Mouse (Mus musculus) T-helper 17 cell (primary cell): ENCODE data around the gene Fbxl21.

Experiments used
- in situ Hi-C, 2 experiments: fragments of 300-600 bp; cut with MboI, MseI; formaldehyde crosslinking; loops; 1 replicate in 1 of 2; 2 replicates in 1 of 2; pipeline ENCODE4 v1.15.1; 2025; ENCODE audit warnings: high pct_unique_total_duplicates in 2 of 2

Gene Fbxl21

GRCm38 (mm10) chr13:56522081-56522820 is at the start of gene Fbxl21:
Gene Fbxl21, plus strand, starts transcription at chr13:56522472.
- in situ Hi-C loops, result no loop called here

DNA sequence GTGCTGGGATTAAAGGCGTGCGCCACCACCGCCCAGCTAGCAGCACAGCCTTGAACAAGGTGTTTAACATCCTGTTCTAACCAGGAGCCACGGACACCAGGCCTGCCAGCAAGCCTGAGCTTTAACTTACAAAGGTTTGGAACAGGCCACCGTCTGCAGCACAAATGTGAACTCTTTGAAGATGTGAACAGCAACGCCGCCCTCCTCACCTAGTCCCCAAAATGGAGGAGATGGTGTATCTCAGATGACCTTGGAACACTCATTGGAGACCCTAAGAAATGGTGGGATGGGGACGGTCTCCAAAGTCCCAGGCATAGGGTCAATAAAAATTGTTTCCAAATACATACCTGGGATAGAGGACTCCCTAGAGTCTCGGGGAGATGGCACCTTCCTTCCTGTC is 49.6 kb upstream of the Fbxl21 start:
- in situ Hi-C loops, result loop anchor here (5.0 to 25.0 kb wide), 4 partner anchors 95 to 790 kb away; no protein-coding TSS in a partner anchor

GRCm38 (mm10) chr13:56475363-56475762 is 46.9 kb upstream of the Fbxl21 start:
- in situ Hi-C loops, result loop anchor here in 1 of 2 experiments (5.0 kb wide), 2 partner anchors 77 to 1637 kb away; partner anchors contain the start of gene Klhl3

DNA sequence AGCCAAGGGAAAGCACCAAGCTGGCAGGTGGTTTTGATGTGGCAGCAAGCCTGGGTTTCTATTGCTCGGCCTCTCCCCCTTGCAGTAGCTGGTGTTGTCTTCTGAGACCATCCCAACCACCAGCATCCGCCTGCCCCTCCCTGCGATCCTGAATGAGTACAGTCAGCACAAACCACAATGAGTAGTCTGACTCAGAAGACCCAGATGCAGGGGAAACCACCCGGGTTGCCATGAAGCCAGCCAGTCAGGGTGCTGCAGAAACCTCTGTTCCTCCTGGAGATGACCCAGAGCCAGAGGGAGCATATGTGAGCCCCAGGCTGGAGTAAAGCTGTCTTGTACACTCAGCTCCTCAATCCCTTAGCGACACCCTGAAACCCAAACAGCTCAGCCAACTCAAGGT is 45.5 kb upstream of the Fbxl21 start:
- in situ Hi-C loops, result loop anchor here in 1 of 2 experiments (5.0 kb wide), 2 partner anchors 76 to 1636 kb away; partner anchors contain the start of gene Klhl3

DNA sequence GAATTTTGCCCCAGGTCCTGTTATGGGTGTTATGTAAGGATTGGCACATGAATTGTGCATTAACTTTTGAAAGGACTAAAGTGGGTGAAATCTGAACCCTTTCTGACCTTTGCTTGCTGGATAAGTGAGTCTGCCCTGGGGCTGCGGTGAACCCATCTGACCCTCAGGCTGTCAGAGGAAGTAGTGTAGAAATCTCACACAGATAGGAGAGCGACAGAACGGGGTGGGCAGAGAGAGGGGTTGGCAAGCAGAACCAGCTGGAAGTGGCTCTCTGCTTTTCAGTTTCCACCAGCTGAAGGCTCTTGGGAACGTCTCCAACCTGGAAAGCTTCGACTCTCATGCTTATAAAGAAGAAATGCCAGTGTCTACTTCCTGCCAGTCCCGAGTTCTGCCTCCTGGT is 45.0 kb upstream of the Fbxl21 start:
- in situ Hi-C loops, result loop anchor here in 1 of 2 experiments (5.0 kb wide), 2 partner anchors 75 to 1635 kb away; partner anchors contain the start of gene Klhl3

DNA sequence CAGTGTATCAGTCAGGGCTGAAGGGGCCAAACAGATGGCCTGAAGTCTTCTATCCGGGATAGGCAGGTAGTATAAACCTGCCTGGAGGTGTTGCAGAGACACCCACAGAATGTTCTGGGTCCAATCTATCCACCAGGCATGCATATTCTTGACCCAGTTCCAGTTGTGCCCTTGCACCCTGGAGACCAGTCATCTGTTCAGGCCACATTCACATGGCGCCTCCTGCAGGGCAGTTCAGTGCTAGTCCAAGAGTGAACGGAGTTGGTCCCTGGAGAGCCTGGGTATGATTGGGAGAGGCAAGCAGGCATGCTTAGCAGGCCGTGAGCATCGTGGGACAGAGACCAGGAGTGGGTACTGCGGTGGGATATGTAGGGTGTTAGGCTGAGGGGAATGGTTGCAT is 44.2 kb upstream of the Fbxl21 start:
- in situ Hi-C loops, result loop anchor here in 1 of 2 experiments (5.0 kb wide), 2 partner anchors 74 to 1634 kb away; partner anchors contain the start of gene Klhl3

DNA sequence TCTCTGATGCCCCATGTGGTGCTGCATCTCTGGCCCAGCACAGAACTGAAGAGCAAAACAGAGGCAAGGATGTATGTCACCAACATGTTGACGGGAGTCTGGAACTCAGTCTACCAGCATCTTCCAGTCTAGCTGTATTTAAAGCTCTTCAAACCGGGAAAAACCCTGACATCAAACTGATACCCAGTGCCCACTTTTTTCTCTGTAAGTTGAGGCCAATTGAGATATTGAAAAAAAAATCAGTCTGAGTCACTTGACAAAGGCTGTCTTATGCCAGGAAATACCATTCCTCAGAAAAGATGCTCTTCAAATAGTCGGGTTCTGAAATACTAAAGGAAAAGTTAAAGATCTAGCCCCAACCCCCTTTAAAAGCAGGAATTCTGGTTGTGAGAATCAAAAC is 40.1 kb upstream of the Fbxl21 start, which contains the start of gene Il9:
Gene Il9, minus strand, starts transcription at position 101 of the 400 bp plus-strand sequence.
- in situ Hi-C loops, result loop anchor here in 1 of 2 experiments (10.0 kb wide), 1 partner anchor 1883 kb away; no protein-coding TSS in a partner anchor

- in situ Hi-C loops, result loop anchor here in 1 of 2 experiments (10.0 kb wide), 1 partner anchor 1877 kb away; no protein-coding TSS in a partner anchor
Observed at GRCm38 (mm10) chr13:56488012-56488411, 34.3 kb upstream of the Fbxl21 start.

DNA sequence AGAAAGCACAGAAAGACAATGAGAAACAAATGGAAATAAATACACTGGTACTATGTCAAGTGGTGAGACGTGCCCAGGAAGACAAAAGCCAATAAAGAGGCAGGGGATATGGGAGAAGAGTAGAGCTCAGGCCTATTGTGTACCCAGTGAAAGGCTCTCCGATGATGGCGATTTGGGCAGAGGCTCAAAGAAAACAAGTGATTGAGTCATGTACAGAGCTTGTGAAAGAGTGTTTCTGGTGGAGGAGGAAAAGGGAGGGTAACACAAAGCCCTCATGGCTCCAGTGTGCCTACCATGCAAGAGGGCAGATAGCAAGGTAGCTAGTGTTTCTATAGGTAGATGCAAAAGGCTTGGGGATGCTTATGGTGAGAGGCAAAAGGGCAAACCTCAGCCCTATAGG is 27.8 kb upstream of the Fbxl21 start:
- in situ Hi-C loops, result no loop called here

- in situ Hi-C loops, result no loop called here
Observed at GRCm38 (mm10) chr13:56500132-56500531, 22.1 kb upstream of the Fbxl21 start.

DNA sequence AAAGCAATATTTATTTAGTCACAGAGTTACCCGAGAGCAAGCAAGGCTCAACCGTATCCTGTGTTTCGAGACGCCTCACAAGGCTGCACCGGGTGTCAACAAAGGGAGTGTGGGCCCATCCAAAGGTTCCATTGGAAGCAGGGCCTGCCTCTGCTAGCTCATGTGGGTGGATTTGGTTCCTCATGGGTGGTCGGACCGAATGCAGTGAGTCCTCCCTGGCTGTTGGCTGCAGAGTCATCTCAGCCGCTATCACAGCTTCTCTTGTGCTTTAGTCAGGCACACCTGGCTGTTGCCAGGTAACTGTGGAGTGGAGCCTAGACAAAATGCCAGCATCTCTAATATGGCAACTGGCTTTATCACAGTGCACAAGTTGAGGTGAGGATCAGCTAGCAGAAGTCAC is 21.6 kb upstream of the Fbxl21 start:
- in situ Hi-C loops, result no loop called here

- in situ Hi-C loops, result no loop called here
Observed at GRCm38 (mm10) chr13:56501866-56502420, 20.3 kb upstream of the Fbxl21 start.

DNA sequence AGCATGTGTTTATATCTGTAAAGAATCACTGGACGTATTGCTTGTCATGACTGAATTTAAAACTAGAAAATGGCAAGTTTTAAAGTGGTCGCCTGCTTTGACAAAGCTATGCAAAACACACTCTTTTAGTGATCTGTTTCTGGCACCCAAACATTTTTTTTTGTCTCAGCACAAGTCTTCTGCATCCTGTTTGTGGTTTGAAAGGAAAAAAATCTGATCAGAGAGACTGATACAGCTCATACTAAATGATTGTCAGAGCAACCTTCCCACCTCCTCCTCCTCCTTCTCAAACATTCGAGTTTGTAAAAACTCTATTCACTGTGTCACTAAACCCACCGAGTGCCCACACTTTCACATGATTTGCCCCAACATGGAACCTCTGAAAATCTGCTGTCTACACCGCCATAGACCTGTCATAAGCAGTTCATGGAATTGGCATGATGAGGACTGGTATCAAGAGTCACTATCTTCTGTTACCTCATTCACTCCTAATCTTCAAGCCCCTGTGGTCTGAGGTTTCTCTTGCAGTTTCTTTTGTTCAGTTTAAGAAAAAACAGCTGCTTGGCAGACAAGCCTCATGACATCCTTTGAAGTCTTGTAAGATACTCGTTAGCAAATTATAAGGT is 15.3 kb upstream of the Fbxl21 start:
- in situ Hi-C loops, result no loop called here

DNA sequence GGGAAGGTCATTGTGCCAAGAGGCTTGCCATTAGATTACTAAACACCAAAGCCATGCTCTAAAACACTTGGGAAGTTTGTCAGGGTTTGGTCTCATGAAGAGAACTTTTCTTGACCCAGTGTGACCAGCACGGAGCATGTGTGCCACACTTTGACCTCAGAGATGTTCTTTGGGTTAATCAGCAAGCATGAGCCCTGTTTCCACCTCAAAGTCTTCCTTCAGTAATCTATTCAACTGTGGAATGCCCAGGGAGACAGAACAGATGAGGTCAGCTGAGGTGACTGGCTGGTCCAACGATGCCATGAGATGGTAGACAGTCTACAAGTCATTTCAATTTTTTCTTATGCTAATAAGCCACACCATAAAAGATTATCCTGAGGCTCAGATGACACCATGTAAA is 12.5 kb upstream of the Fbxl21 start:
- in situ Hi-C loops, result loop anchor here in 1 of 2 experiments (10.0 kb wide), 1 partner anchor 945 kb away; no protein-coding TSS in a partner anchor

- in situ Hi-C loops, result loop anchor here in 1 of 2 experiments (10.0 kb wide), 1 partner anchor 941 kb away; no protein-coding TSS in a partner anchor
Observed at GRCm38 (mm10) chr13:56513595-56513994, 8.7 kb upstream of the Fbxl21 start.

GRCm38 (mm10) chr13:56516311-56516710 is 6.0 kb upstream of the Fbxl21 start:
- in situ Hi-C loops, result loop anchor here in 1 of 2 experiments (10.0 kb wide), 1 partner anchor 938 kb away; no protein-coding TSS in a partner anchor

DNA sequence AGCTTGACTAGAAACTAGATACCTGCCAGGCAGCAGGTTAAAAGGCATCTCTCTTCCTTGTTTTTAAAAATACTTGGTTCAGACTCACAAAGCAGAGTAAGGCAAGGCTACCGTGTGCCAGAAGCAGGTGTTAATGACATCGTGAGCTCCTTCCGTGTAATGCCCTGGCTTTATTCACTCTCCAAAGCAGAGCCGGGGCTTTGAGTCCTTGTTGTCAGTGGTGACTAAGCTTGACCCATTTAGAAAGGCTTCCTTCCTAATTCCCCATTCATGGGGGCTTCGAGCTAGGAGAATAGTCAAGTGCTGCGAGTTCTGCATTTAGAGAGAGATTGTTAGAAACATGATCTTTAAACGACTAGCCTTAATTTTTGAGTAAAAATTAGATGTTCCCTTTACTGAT is 5.5 kb upstream of the Fbxl21 start:
- in situ Hi-C loops, result loop anchor here in 1 of 2 experiments (10.0 kb wide), 1 partner anchor 938 kb away; no protein-coding TSS in a partner anchor

DNA sequence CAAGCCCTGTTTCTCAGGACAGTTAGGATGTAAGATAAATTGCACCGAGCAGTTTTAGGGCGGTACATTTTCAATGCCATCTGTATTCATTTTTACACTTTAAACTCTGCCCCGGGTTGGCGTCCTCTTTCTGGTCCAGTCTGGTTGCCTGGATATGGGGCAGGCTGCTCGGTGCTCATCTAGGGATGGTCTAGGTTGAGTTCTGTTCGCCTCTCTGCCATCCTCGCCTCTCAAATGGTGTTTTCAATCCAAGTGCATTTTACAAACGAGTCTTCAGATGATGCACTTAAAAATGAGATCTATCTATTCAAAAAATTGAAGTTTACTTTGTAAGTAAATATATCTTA is 522 bp downstream of the Fbxl21 start:
- in situ Hi-C loops, result no loop called here

DNA sequence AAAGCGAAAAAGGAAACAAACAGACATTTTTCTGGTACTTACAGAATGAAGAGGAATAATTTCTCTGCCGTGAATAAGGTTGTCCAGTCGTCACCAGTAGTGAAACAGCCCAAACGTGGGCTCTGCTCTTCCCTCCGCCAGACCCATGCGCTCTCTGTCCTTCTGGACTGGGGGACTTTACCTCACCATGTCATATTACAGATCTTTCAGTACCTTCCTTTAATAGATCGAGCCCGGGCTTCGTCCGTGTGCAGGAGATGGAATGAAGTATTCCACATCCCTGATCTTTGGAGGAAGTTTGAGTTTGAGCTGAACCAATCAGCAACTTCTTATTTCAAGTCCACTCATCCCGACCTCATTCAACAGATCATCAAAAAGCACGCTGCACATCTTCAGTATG is 4.6 kb downstream of the Fbxl21 start:
- in situ Hi-C loops, result no loop called here

- in situ Hi-C loops, result no loop called here
Observed at GRCm38 (mm10) chr13:56527846-56528245, 5.6 kb downstream of the Fbxl21 start.

GRCm38 (mm10) chr13:56528281-56528680 is 6.0 kb downstream of the Fbxl21 start:
- in situ Hi-C loops, result no loop called here

DNA sequence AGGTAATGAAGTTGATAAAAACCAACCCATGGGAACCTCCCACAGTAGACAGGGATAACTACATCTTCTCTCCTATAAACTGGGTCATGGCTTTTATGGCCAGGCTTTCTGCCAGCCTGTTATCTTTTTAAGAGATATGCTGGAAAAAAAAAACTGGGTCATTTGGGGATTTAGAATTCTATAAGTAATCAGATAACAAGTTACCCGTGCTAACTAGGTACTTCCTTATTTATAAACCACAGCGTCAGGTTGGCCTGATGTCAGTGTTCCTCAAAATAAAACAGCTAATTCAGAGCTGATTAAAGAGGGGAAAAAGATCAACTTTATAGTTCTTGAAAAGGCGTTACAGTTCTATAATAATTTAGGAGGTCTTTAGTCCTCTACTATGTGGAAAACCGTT is 6.8 kb downstream of the Fbxl21 start:
- in situ Hi-C loops, result no loop called here
